Mouse (Mus musculus) granulocyte monocyte progenitor cell, adult 5-6 weeks (primary cell): ENCODE results near the gene Rabep1. TPM values are rescaled to one million over a fixed set of nuclear protein-coding genes. Genes with fewer than 3 reads are reported as not detected.
A peak's percentile ranks its signal among the peaks of the same experiment; 100 is the strongest.

ENCODE experiments used
- ATAC-seq: replicated peaks from 2 replicates; pipeline ENCODE4 v1.8.0; 2016; ENCODE audit warnings: mild to moderate bottlenecking, moderate TSS enrichment, inconsistent platforms; ENCODE audit not compliant: poor library complexity, severe bottlenecking
- total RNA-seq, 2 experiments: library from RNA; stranded (forward) in 1 of 2; stranded (reverse) in 1 of 2; fragments of 200-712, 200-1000 nt in 1 of 2; fragments of >200 nt in 1 of 2; fragmentation: Nextera tagmentation in 1 of 2; gene quantifications; 2 replicates each; pipeline ENCODE4 v1.2.3; 2014 to 2017

Gene Rabep1
- total RNA-seq, 2 experiments from 2014 or later, result 22.5 to 36.9 TPM

DNA sequence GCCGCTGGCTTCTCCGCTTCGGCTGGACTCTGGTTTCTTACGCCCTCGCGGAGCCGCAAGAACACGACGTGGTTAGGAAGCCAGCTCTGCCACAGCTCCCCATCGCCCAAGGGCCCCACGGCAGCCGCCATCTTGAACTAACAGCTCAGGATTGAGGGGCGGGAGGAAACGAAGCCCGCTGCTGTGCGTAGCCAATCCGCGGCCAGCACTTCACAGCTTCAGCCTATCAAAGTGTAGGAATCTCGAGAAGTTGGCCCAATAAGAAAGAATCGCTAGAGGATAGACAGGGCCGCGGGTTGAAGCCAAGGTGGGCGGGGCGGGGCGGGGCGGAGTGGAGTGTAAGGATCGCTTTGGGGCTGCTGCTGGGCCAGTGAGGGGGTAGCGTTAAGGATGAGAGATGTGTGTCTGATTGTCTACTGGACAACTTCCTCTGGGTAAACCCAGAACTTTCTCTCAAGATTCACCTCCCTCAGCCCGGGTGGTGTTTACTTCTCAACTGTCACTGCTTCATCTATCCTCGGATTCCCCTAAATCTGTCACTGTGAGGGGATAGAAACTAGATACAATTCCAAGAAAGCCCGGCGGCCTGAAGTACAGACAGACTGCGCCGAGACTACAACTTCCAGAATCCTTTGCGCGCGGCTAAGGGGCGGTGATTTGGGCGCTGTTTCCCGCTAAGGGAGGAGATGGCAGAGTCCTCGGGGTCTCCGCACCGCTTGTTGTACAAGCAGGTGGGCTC, 125.4 kb downstream of the Rabep1 start, which contains the start of the genes Nup88 and Rpain:
Gene Nup88 (minus strand): TSS at position 153 of the 739 bp plus-strand sequence.
Gene Rpain (plus strand): TSS at position 393 of the 739 bp plus-strand sequence.
- ATAC-seq, result peak; percentile 83

DNA sequence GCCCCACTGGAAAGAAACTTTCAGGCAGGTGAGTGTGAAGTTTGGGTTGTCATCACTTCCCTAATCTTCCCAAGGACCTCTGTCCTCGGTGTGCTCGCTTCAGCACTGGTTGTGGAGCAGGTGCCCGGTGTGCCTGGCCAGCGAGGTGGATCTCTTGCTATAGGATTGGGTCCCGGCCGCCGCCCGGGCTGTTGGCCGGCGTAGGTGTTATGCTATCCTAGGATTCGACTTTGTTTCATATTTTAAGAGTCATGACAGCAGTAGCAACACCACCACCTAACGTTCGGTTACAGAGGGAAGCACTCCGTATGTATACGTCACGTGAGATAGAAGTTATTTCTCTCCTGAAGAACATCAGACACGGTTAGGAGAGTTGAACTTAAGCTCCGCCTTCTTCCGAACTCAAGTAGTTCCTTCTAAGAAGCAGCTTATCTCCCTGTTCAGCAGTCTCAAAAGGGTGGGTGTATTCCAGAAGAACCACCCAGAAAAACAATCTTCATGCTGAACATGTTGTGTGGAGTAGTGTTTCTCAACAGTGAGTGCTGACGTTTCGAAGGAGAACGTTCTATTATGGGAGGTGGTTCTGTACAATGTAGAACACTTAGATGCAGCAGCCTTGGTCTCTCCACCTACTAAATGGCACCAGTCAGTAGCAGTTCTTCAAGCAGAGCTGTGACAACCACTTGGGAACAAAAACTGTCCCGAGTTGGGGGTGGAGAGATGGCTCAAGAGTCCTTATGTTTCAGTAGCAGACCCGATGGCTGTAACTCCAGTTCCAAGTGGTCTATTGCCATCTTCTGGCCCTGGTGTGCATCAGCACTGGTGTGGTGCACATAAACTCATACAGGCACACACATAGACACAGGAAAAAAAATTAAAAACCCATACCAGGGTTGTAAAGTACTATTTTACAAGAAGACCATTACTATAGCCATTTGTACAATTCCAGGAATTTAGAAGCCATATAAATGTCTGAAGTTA, 126.3 kb downstream of the Rabep1 start:
- ATAC-seq, result peak; percentile 53

DNA sequence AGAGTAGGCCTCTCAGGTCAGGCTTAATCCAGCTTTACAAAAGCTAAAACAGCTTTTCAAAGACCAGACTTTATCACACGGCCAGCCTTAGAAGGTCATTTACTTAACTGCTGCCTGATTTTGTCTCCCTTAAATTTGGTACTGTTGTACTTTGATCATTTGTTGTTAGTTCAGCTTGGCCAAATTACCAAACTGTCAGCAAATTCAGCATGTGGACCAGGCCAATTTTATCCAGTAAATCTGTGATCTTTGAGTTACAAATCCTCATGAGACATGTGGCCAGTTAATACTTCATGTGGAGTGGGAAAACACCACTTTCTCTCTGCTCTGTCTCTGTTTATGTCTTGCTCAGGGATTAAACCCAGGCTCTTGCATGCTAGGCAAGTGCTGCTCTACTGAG, 128.0 kb downstream of the Rabep1 start:
- no peak for ATAC-seq

GRCm38 (mm10) chr11:70973947-70974346, 129.4 kb downstream of the Rabep1 start:
- ATAC-seq, result no peak

- ATAC-seq, result no peak
These were observed 130.6 kb downstream of the Rabep1 start for GRCm38 (mm10) chr11:70975193-70975592.

- no peak for ATAC-seq
These were observed 132.7 kb downstream of the Rabep1 start for GRCm38 (mm10) chr11:70977293-70977692.

DNA sequence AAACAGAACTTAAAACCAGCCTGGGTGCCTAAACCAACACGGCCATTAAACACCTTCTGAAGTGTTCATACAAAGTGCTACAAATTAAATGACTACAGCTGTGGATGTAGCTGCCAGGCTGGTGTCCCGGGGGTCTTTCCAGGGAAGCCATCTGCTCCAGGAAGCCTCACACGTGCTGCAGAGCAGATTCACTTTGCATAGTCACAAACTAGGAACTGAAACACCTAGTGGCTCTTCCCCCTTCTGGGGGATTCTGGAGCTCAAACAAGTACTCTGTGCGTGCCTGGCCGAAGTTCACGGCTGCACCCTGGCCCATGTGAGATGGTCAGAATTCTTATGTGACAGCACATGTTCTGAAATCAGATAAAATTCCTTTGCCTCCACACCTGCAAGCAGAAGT, 135.7 kb downstream of the Rabep1 start:
- ATAC-seq, result peak; percentile 36

- no peak for ATAC-seq
These were observed 136.4 kb downstream of the Rabep1 start for GRCm38 (mm10) chr11:70980751-70981510.

GRCm38 (mm10) chr11:70982030-70982429, 137.5 kb downstream of the Rabep1 start:
- no peak for ATAC-seq

DNA sequence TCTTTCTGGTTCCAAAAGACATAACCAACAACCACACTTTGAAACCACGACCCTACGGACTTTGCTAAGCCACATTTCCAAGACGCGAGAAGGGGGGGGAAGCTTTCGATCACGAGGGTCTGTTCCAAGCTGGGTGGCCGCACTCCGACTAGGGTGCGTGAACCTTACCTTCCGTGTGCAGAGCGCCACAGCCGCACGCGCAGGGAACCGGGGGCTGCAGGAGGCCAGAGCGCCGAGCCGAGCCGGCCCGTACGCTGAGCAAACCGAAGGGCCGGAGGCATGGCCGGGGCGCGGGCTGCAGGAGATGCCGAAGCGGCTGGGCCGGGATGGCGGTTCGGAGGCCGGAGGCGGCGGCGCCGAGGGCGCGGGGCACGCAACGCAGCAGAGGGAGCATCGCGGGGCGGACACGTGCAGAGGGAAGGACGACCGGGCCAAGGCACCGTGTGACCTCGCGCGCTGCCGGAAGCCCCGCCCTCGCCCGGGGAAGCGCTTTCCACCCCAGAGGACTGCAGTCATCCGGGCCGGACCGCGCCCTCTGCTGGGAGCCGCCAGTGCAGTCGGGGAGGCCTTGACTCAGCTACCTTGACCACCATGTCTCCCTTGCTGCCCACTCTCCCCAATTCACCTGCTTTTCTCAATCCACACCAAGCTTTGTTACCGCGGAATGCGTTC, 138.1 kb downstream of the Rabep1 start, which contains the start of gene C1qbp:
Gene C1qbp (minus strand): TSS at position 470 of the 672 bp plus-strand sequence.
- ATAC-seq, result peak; percentile 97

Other genes with a start within 250 kb of the Rabep1 start
- gene 4930544D05Rik, start 228.9 kb upstream of the Rabep1 start, total RNA-seq (2014; fragmentation: Nextera tagmentation), result 1.2 TPM in 1 of 2 replicates, not detected in the other
- not detected in 2 replicates for gene 4930544D05Rik, start 228.9 kb upstream of the Rabep1 start, total RNA-seq (2017)
- gene Chrne, start 225.6 kb upstream of the Rabep1 start, total RNA-seq (2014; fragmentation: Nextera tagmentation), result not detected in 2 replicates
- 0.26 TPM in 1 of 2 replicates, not detected in the other for gene Chrne, start 225.6 kb upstream of the Rabep1 start, total RNA-seq (2017)
- not detected in 2 replicates for gene Gp1ba, start 205.7 kb upstream of the Rabep1 start, total RNA-seq (2014; fragmentation: Nextera tagmentation)
- not detected in 2 replicates for gene Gp1ba, start 205.7 kb upstream of the Rabep1 start, total RNA-seq (2017)
- gene Rnf167, start 197.5 kb upstream of the Rabep1 start, total RNA-seq (2014; fragmentation: Nextera tagmentation), result 35.4 and 51.1 TPM in 2 replicates
- 32.7 and 34.6 TPM in 2 replicates for gene Rnf167, start 197.5 kb upstream of the Rabep1 start, total RNA-seq (2017)
- 80.9 and 91.7 TPM in 2 replicates for gene Slc25a11, start 197.3 kb upstream of the Rabep1 start, total RNA-seq (2014; fragmentation: Nextera tagmentation)
- gene Slc25a11, start 197.3 kb upstream of the Rabep1 start, total RNA-seq (2017), result 63.3 and 67.7 TPM in 2 replicates
- 1,205 and 1,364 TPM in 2 replicates for gene Pfn1, start 190.1 kb upstream of the Rabep1 start, total RNA-seq (2014; fragmentation: Nextera tagmentation)
- 425 and 461 TPM in 2 replicates for gene Pfn1, start 190.1 kb upstream of the Rabep1 start, total RNA-seq (2017)
- 14.9 and 18.9 TPM in 2 replicates for gene Eno3, start 187.6 kb upstream of the Rabep1 start, total RNA-seq (2014; fragmentation: Nextera tagmentation)
- gene Eno3, start 187.6 kb upstream of the Rabep1 start, total RNA-seq (2017), result 4.5 and 5.9 TPM in 2 replicates
- 91.0 and 130 TPM in 2 replicates for gene Spag7, start 175.4 kb upstream of the Rabep1 start, total RNA-seq (2014; fragmentation: Nextera tagmentation)
- 46.8 and 49.8 TPM in 2 replicates for gene Spag7, start 175.4 kb upstream of the Rabep1 start, total RNA-seq (2017)
- gene Camta2, start 156.7 kb upstream of the Rabep1 start, total RNA-seq (2014; fragmentation: Nextera tagmentation), result 18.7 and 25.2 TPM in 2 replicates
- 1.5 and 3.0 TPM in 2 replicates for gene Camta2, start 156.7 kb upstream of the Rabep1 start, total RNA-seq (2017)
- not detected in 2 replicates for gene Inca1, start 144.6 kb upstream of the Rabep1 start, total RNA-seq (2014; fragmentation: Nextera tagmentation)
- gene Inca1, start 144.6 kb upstream of the Rabep1 start, total RNA-seq (2017), result not detected in 2 replicates
- gene Kif1c, start 144.2 kb upstream of the Rabep1 start, total RNA-seq (2014; fragmentation: Nextera tagmentation), result 3.6 and 8.3 TPM in 2 replicates
- 4.5 and 5.7 TPM in 2 replicates for gene Kif1c, start 144.2 kb upstream of the Rabep1 start, total RNA-seq (2017)
- 0.45 and 2.1 TPM in 2 replicates for gene Zfp3, start 80.6 kb upstream of the Rabep1 start, total RNA-seq (2014; fragmentation: Nextera tagmentation)
- gene Zfp3, start 80.6 kb upstream of the Rabep1 start, total RNA-seq (2017), result 0.26 and 1.0 TPM in 2 replicates
- not detected in 2 replicates for gene Scimp, start 32.2 kb upstream of the Rabep1 start, total RNA-seq (2014; fragmentation: Nextera tagmentation)
- not detected in 2 replicates for gene Scimp, start 32.2 kb upstream of the Rabep1 start, total RNA-seq (2017)
- 102 and 108 TPM in 2 replicates for gene Nup88, start 125.2 kb downstream of the Rabep1 start, total RNA-seq (2014; fragmentation: Nextera tagmentation)
- gene Nup88, start 125.2 kb downstream of the Rabep1 start, total RNA-seq (2017), result 155 and 164 TPM in 2 replicates
- 42.4 and 73.8 TPM in 2 replicates for gene Rpain, start 125.4 kb downstream of the Rabep1 start, total RNA-seq (2014; fragmentation: Nextera tagmentation)
- gene Rpain, start 125.4 kb downstream of the Rabep1 start, total RNA-seq (2017), result 25.2 and 55.4 TPM in 2 replicates
- gene C1qbp, start 138.2 kb downstream of the Rabep1 start, total RNA-seq (2014; fragmentation: Nextera tagmentation), result 425 and 440 TPM in 2 replicates
- 107 and 155 TPM in 2 replicates for gene C1qbp, start 138.2 kb downstream of the Rabep1 start, total RNA-seq (2017)
- gene Dhx33, start 159.7 kb downstream of the Rabep1 start, total RNA-seq (2014; fragmentation: Nextera tagmentation), result 32.3 and 34.3 TPM in 2 replicates
- 36.6 and 42.6 TPM in 2 replicates for gene Dhx33, start 159.7 kb downstream of the Rabep1 start, total RNA-seq (2017)
- gene Mis12, start 174.8 kb downstream of the Rabep1 start, total RNA-seq (2014; fragmentation: Nextera tagmentation), result 34.3 and 37.5 TPM in 2 replicates
- 30.1 and 34.5 TPM in 2 replicates for gene Mis12, start 174.8 kb downstream of the Rabep1 start, total RNA-seq (2017)
- 24.5 and 34.0 TPM in 2 replicates for gene Derl2, start 175.1 kb downstream of the Rabep1 start, total RNA-seq (2014; fragmentation: Nextera tagmentation)
- gene Derl2, start 175.1 kb downstream of the Rabep1 start, total RNA-seq (2017), result 48.3 and 48.8 TPM in 2 replicates
- not detected in 2 replicates for gene 6330403K07Rik, start 188.7 kb downstream of the Rabep1 start, total RNA-seq (2014; fragmentation: Nextera tagmentation)
- gene 6330403K07Rik, start 188.7 kb downstream of the Rabep1 start, total RNA-seq (2017), result not detected in 2 replicates